Mouse (Mus musculus) macrophage (primary cell): ENCODE results near the gene Hist1h4f. TPM values are rescaled to one million over a fixed set of nuclear protein-coding genes. Genes with fewer than 3 reads are reported as not detected.
A peak's percentile ranks its signal among the peaks of the same experiment; 100 is the strongest.

Experiments used
- H3K27ac ChIP-seq: fragments of 350-480 bp; formaldehyde crosslinking; 2 replicates; pipeline ENCODE4 v1.9.0; 2021
- H3K36me3 ChIP-seq: fragments of 350-480 bp; formaldehyde crosslinking; 2 replicates; pipeline ENCODE4 v1.9.0; 2021; ENCODE audit errors: inconsistent target
- H3K4me3 ChIP-seq: fragments of 350-480 bp; formaldehyde crosslinking; 2 replicates; pipeline ENCODE4 v1.9.0; 2021; ENCODE audit errors: inconsistent target
- H3K79me2 ChIP-seq: fragments of 350-480 bp; formaldehyde crosslinking; 2 replicates; pipeline ENCODE4 v1.9.0; 2021; ENCODE audit errors: inconsistent target
- WGBS: methylation state at CpG from one replicate; pipeline ENCODE4 v1.1.7; 2026; ENCODE audit warnings: inconsistent platforms; ENCODE audit not compliant: missing documents; 5-methylcytosine and 5-hydroxymethylcytosine counted together
- polyA plus RNA-seq: library from polyadenylated mRNA; stranded (reverse); fragments of 250-400 nt; gene quantifications from 3 replicates; pipeline ENCODE4 v1.2.4, GENCODE M21; 2018; ENCODE audit warnings: inconsistent platforms

The Hist1h4f gene
- polyA plus RNA-seq, 1 experiment from 2014 or later: not detected

DNA sequence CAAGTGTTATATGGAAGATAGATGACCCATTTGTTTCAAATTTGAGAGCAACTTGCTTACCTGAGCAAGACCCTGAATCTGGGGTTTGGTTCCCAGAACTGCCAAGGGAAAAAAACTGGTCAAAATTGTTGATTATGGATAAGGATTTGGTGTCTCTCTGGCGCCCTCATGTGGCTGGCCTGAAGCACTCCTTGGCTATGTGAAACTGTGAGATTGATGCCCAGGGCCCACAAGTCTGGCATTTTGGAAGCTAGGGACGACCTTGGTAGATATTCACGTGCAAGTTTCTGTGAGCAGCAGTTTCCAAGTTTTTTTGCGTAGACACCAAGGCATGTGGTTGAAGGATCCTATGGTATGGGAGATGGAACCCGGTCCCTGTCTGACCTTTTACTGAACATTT is 26.8 kb downstream of the Hist1h4f start:
- Histone ChIP-seq H3K27ac (no peak overlapping the region), H3K79me2 (no peaks in the 10 kb centered on the region), H3K36me3 (no peaks in the 10 kb centered on the region), H3K4me3 (no peak overlapping the region)
- 18% methylated on average over 5 of the region's 5 CpGs for WGBS

GRCm38 (mm10) chr13:23523976-23524375 is 27.5 kb downstream of the Hist1h4f start:
- 45% methylated on average over 5 of the region's 5 CpGs for WGBS
- Histone ChIP-seq H3K4me3 (no peak overlapping the region), H3K79me2 (no peaks in the 10 kb centered on the region)

DNA sequence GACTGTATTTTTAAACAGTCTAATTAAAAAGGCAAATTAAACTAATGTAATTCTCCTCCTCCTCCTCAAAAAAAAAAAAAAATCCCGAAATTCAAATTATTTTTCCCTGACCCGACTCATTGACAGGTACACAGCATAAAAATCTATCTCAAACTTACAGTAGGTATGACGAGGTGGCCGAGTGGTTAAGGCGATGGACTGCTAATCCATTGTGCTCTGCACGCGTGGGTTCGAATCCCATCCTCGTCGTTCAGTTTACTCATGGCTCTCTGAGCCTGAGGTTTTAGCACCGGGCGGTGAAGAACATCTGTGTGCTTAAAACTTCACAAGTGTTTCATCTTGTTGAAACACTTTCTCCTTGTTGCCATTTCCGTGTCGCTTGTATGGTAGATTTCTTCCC is 29.7 kb downstream of the Hist1h4f start:
- 3% methylated on average over 14 of the region's 14 CpGs for WGBS
- no peak overlapping the region for H3K27ac ChIP-seq
- no peaks in the 10 kb centered on the region for H3K79me2 ChIP-seq
- H3K4me3 ChIP-seq: no peak overlapping the region
- no peaks in the 10 kb centered on the region for H3K36me3 ChIP-seq

More at GRCm38 (mm10) chr13:23523976-23524375, 27.5 kb downstream of the Hist1h4f start:
- no peaks in the 10 kb centered on the region for H3K36me3 ChIP-seq
- no peak overlapping the region for H3K27ac ChIP-seq

- Histone ChIP-seq H3K36me3 (no peaks in the 10 kb centered on the region), H3K27ac (no peak overlapping the region), H3K4me3 (peak overlapping the region; percentile 50), H3K79me2 (no peaks in the 10 kb centered on the region)
- 2% methylated on average over 9 of the region's 10 CpGs for WGBS
Observed at GRCm38 (mm10) chr13:23519416-23519815, 32.0 kb downstream of the Hist1h4f start.

GRCm38 (mm10) chr13:23518885-23519284 is 32.6 kb downstream of the Hist1h4f start:
- H3K4me3 ChIP-seq: peak overlapping the region; percentile 50
- WGBS: 0% methylated on average over 6 of the region's 6 CpGs
- H3K79me2 ChIP-seq: no peaks in the 10 kb centered on the region
- peak overlapping the region; percentile 41 for H3K27ac ChIP-seq
- no peaks in the 10 kb centered on the region for H3K36me3 ChIP-seq

- WGBS: 0% methylated on average over 6 of the region's 6 CpGs
- Histone ChIP-seq H3K36me3 (no peaks in the 10 kb centered on the region), H3K79me2 (no peaks in the 10 kb centered on the region), H3K4me3 (peak overlapping the region; percentile 50), H3K27ac (peak overlapping the region; percentile 41)
Observed at GRCm38 (mm10) chr13:23518295-23518603, 33.2 kb downstream of the Hist1h4f start.

DNA sequence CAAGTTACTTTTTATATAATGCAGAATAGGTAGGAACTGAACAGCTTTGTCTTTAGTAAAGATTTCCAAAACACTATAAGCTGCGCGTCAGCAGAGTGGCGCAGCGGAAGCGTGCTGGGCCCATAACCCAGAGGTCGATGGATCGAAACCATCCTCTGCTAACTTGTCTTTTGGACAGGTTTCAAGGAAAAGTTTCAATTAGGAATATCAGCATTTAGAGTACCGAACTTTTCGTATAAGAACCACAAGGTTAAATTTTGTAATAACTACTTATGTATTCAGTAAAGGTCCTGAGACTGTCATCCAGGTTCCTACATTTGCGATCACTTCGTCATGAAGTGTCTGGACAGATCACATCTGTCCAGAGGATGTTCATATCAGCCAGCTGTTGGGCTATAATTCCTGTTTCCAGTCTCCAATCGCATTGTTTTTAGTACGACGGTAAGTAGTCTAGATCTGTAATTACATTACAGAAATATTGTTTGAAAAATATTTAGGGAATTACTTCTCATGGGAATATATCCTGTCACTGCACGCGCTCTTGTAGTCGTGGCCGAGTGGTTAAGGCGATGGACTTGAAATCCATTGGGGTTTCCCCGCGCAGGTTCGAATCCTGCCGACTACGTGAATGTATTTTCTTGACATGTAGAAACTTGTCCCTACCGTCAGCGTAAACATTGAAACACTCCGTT is 33.7 kb downstream of the Hist1h4f start:
- Histone ChIP-seq H3K27ac (peak overlapping the region; percentile 41), H3K79me2 (no peaks in the 10 kb centered on the region), H3K4me3 (peak overlapping the region; percentile 50), H3K36me3 (no peaks in the 10 kb centered on the region)
- WGBS: under 1% methylated on average over 27 of the region's 27 CpGs

- Histone ChIP-seq H3K4me3 (peak overlapping the region; percentile 50), H3K79me2 (no peaks in the 10 kb centered on the region), H3K36me3 (no peaks in the 10 kb centered on the region), H3K27ac (no peak overlapping the region)
- WGBS: under 1% methylated on average over 17 of the region's 19 CpGs
Observed at GRCm38 (mm10) chr13:23516822-23517602, 34.4 kb downstream of the Hist1h4f start.

DNA sequence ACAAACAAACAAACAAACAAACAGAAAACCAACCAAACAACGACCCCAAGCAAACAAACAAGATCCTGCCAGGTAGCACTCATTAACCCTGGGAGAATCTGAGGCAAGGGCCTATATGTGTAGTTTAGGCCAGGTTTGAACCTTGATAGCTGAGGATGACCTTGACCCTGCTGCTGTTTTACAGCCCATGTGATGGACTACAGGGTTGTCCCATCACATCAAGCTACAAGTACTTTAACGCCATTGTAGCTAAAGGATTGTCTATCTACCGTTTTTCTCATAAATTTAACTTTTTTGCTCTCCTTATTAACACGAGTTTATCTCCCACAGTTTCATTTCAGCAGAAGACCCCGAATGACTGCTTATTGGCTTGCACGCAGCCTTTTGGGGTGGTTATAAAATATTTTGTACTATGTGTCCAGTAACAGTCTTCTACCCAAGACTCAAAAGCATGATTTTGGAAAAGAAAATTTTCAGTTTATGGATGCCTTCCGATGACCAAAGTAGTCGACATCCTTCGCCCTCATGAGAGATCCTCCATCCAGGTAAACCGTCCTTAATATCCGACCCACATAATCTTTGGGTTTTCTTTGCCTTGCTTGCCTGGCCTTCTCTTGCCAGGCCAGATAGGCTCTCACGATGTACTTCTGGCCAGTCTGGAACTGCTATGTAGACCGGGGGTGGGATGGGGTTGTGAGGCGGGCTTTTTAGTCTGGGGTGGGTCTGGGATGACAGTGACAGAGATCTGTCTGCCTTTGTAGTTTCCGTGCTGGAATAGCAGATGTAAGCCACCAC is 35.4 kb downstream of the Hist1h4f start:
- Histone ChIP-seq H3K27ac (no peak overlapping the region), H3K36me3 (no peaks in the 10 kb centered on the region), H3K4me3 (peak overlapping the region; percentile 50; the same call in 1 of the 2 replicates), H3K79me2 (no peaks in the 10 kb centered on the region)
- 81% methylated on average over 15 of the region's 15 CpGs for WGBS

DNA sequence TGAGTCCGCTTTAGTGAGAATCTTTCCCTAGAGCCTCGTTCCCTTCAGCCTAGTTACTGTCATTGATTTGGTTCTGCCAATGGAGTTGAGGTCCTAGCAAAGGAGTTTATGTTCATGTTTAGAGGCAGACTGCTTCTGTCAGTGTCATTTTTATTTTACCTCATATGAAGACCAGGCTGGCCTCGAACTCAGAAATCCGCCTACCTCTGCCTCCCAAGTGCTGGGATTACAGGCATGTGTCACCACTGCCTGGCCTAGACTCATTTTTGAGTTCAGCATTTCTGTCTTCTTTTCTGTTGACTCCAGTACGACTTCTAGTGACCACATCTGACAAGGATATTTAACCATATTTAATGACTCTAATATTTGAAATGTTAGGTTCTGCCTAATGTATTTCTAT is 36.2 kb downstream of the Hist1h4f start:
- 80% methylated on average over 5 of the region's 5 CpGs for WGBS
- Histone ChIP-seq H3K79me2 (no peaks in the 10 kb centered on the region), H3K4me3 (no peak overlapping the region), H3K27ac (no peak overlapping the region), H3K36me3 (no peaks in the 10 kb centered on the region)

DNA sequence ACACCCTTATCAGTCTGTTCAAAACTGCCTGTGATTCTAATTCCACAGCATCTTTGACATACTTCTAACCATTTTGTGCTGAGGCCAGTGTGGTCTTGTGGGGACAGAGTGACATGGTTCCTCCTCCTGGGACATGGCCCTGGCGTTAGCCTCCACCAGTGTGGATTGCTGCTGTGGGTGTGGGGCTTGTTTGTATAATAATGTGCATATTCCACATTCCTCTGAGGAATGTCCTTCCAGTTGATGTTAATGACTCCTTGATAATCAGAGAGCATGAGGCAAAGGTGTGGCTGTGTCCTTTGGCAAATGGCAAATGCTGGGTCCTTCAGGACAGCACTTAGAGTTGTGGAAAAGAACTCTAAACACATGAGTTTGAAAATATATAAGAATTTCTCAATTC is 37.9 kb downstream of the Hist1h4f start:
- Histone ChIP-seq H3K79me2 (no peaks in the 10 kb centered on the region), H3K36me3 (no peaks in the 10 kb centered on the region), H3K4me3 (no peak overlapping the region), H3K27ac (no peak overlapping the region)
- 100% methylated on average over 1 of the region's 1 CpGs for WGBS

GRCm38 (mm10) chr13:23510127-23510526 is 41.3 kb downstream of the Hist1h4f start:
- WGBS: 69% methylated on average over 1 of the region's 1 CpGs
- Histone ChIP-seq H3K36me3 (no peaks in the 10 kb centered on the region), H3K27ac (no peak overlapping the region), H3K79me2 (no peaks in the 10 kb centered on the region), H3K4me3 (no peak overlapping the region)

- Histone ChIP-seq H3K27ac (no peak overlapping the region), H3K79me2 (no peaks in the 10 kb centered on the region), H3K4me3 (no peak overlapping the region), H3K36me3 (no peaks in the 10 kb centered on the region)
- 83% methylated on average over 12 of the region's 14 CpGs for WGBS
Observed at GRCm38 (mm10) chr13:23506819-23507515, 44.5 kb downstream of the Hist1h4f start.

GRCm38 (mm10) chr13:23506351-23506750 is 45.1 kb downstream of the Hist1h4f start:
- Histone ChIP-seq H3K79me2 (no peaks in the 10 kb centered on the region), H3K4me3 (no peak overlapping the region), H3K27ac (no peak overlapping the region), H3K36me3 (no peaks in the 10 kb centered on the region)
- 57% methylated on average over 13 of the region's 13 CpGs for WGBS
